Mouse (Mus musculus): ENCODE results near the gene Trim9.

DNA sequence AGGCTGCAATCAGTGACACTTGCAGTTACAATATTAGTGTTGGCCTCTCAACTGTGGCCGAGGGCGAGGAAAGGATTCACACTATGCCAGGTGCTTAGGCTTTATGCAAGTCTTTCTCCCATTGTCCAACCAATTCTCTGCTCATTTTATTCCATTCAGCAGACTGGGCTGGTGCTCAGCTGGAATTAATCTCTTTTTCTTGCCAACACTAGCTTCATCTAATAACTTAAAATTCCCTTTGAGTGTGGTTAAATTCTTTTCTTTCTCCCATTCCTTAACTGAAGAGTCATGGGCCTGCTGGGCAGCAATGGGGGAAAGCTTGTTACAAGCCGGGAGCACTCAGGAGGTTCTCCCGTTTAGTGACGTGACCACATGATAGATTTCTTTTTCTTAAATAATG is 61.9 kb downstream of the Trim9 start:
- TF ChIP-seq CTCF (IDR thresholded peaks at IDR 0.05; ENCODE audit: extremely low read depth, insufficient read depth, insufficient read length, insufficient replicate concordance) (no peak), POLR2A (IDR thresholded peaks at IDR 0.05; ENCODE audit: low read depth, low read length) (no peak)
